Mouse (Mus musculus) embryonic fibroblast, embryonic 13.5 days (primary cell): ENCODE measurements around the gene Gnptab. TPM values are rescaled to one million over a fixed set of nuclear protein-coding genes. Genes with fewer than 3 reads are reported as not detected.

Source experiments
- H3K27ac ChIP-seq: 2 replicates; pipeline ENCODE4 v1.5.1; 2012; ENCODE audit warnings: low read length, control low read depth, inconsistent platforms; ENCODE audit not compliant: insufficient read depth
- H3K4me1 ChIP-seq: 2 replicates; pipeline ENCODE4 v1.6.1; 2011; ENCODE audit warnings: low read length; ENCODE audit not compliant: control insufficient read depth, insufficient read depth
- H3K4me3 ChIP-seq: 2 replicates; pipeline ENCODE4 v1.5.1; 2011; ENCODE audit warnings: mild to moderate bottlenecking, control low read depth, low read length; ENCODE audit not compliant: insufficient read depth
- CTCF ChIP-seq: IDR thresholded peaks from 2 replicates; pipeline ENCODE4 v1.5.1; 2011; ENCODE audit warnings: mild to moderate bottlenecking, control low read depth, low read length, moderate library complexity, borderline replicate concordance; ENCODE audit not compliant: insufficient read depth
- polyA plus RNA-seq: library from polyadenylated mRNA; stranded (reverse); fragments of >200 nt; gene quantifications from 2 replicates; pipeline ENCODE4 v1.2.4, GENCODE M21; 2011; ENCODE audit warnings: low read depth; ENCODE audit not compliant: missing spikeins, insufficient read length

Gene Gnptab
- polyA plus RNA-seq, 1 experiment = 28.7 TPM

DNA sequence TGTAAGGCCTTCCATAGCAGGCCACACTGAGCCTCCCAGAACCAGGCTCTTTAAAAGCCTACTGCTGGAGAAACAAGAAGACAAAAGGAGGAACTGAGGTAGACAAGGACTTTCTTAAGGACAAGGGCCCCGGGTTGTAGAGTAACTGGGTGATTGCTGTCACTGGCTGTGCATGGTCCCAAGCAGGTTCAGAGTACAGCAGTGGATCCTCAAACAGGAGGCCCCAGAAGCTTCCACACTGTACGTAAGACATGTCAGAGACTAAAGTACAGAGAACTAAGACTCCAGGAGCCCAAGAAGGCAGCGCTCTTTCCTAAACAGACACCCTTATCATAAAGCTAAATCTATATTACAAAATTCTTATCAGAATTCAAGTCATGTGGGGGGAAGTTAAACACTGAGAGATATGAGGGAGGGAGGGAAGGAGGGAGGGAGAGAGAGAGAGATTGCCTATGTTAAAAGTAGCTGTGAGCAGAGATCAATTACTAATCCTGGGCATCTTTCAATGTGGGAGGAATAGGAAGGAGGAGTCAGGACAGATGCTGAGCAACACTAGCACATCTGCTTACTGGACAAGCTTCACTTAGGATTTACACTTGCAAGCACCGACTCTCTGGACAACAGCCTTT is 116.1 kb downstream of the Gnptab start:
- Histone ChIP-seq H3K27ac (no peak overlapping the region), H3K4me1 (no peaks in the 10 kb centered on the region; the same call in 1 of the 2 replicates), H3K4me3 (no peak overlapping the region)
- TF ChIP-seq CTCF = no peak

Other genes starting within 250 kb of the Gnptab start
- gene Parpbp, start 232.2 kb upstream of the Gnptab start, polyA plus RNA-seq = 10.2 and 25.7 TPM in 2 replicates
- 32.6 and 42.6 TPM in 2 replicates for gene Nup37, start 232.1 kb upstream of the Gnptab start, polyA plus RNA-seq
- 55.5 and 63.0 TPM in 2 replicates for gene Washc3, start 178.0 kb upstream of the Gnptab start, polyA plus RNA-seq
- gene Dram1, start 52 bp upstream of the Gnptab start, polyA plus RNA-seq = 18.5 and 20.6 TPM in 2 replicates
- gene Sycp3, start 80.4 kb downstream of the Gnptab start, polyA plus RNA-seq = not detected in 2 replicates
- gene Chpt1, start 124.9 kb downstream of the Gnptab start, polyA plus RNA-seq = 46.3 and 92.9 TPM in 2 replicates
- not detected in 2 replicates for gene Mybpc1, start 226.0 kb downstream of the Gnptab start, polyA plus RNA-seq